Mouse (Mus musculus) CH12.LX (cell line): ENCODE measurements around the gene Tmem72.

Experiments used
- CTCF ChIP-seq, 2 experiments: IDR thresholded peaks in 1 of 2; conservative IDR thresholded peaks in 1 of 2; 2 replicates each; pipeline ENCODE4 v1.5.1; 2011 to 2012; ENCODE audit warnings: low read depth in 2 of 2, low read length in 2 of 2, improper control_type of control experiment in 1 of 2, inconsistent platforms in 1 of 2, mild to moderate bottlenecking in 1 of 2, moderate library complexity in 1 of 2
- EP300 ChIP-seq: IDR thresholded peaks from 2 replicates; pipeline ENCODE4 v1.6.1; 2011; ENCODE audit warnings: low read length, improper control_type of control experiment
- JUN ChIP-seq: IDR thresholded peaks from 2 replicates; pipeline ENCODE4 v1.6.1; 2011; ENCODE audit warnings: low read depth, mild to moderate bottlenecking, low read length, improper control_type of control experiment, moderate library complexity; ENCODE audit not compliant: insufficient read depth
- JUND ChIP-seq: conservative IDR thresholded peaks from 2 replicates; pipeline ENCODE4 v1.6.1; 2011; ENCODE audit warnings: low read depth, low read length, improper control_type of control experiment
- MAX ChIP-seq: IDR thresholded peaks from 2 replicates; pipeline ENCODE4 v1.6.1; 2011; ENCODE audit warnings: low read length, improper control_type of control experiment
- MEF2A ChIP-seq: IDR thresholded peaks from 2 replicates; pipeline ENCODE4 v1.6.1; 2014; ENCODE audit warnings: low read depth, mild to moderate bottlenecking, inconsistent platforms, low read length, improper control_type of control experiment, borderline replicate concordance
- POLR2A ChIP-seq: IDR thresholded peaks from 2 replicates; pipeline ENCODE4 v1.6.1; 2011; ENCODE audit warnings: low read depth, mild to moderate bottlenecking, improper control_type of control experiment, low read length
- TBP ChIP-seq: conservative IDR thresholded peaks from 2 replicates; pipeline ENCODE4 v1.6.1; 2011; ENCODE audit warnings: low read depth, low read length, improper control_type of control experiment
- TCF12 ChIP-seq: IDR thresholded peaks from 2 replicates; pipeline ENCODE4 v1.6.1; 2014; ENCODE audit warnings: low read depth, mild to moderate bottlenecking, inconsistent platforms, low read length, improper control_type of control experiment
- ZC3H11A ChIP-seq: IDR thresholded peaks from 2 replicates; pipeline ENCODE4 v1.6.1; 2012; ENCODE audit warnings: low read depth, mild to moderate bottlenecking, inconsistent platforms, low read length, improper control_type of control experiment

DNA sequence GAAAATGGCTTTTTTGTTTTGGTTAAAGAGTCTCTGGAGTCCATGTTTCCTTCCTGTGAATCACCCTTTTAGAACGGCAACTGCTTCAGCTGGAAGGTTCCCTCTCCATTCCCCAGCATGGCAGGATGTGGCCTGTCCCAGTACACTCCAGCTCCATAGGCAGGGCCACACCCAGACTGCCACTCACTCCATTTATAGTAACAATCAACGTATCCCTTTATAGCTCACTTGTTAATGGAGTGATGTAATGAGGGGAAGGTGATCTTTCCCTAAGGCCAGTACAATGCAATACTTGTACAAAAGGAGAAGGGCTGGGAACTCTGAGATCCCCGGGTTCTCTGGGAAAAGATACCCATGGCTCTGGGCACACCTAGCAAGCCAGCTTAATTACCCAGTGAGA is 72.4 kb downstream of the Tmem72 start:
- TF ChIP-seq JUND: no peak
- no peak for TF ChIP-seq ZC3H11A
- no peak for TF ChIP-seq MEF2A
- no peak for TF ChIP-seq CTCF (conservative IDR thresholded peaks at IDR 0.05 in 1 of 2, IDR thresholded peaks at IDR 0.05 in 1 of 2; ENCODE audit: low read depth in 2 of 2, low read length in 2 of 2)
- TF ChIP-seq TBP: no peak
- no peak for TF ChIP-seq EP300
- no peak for TF ChIP-seq POLR2A
- no peak for TF ChIP-seq JUN
- no peak for TF ChIP-seq MAX
- TF ChIP-seq TCF12: no peak
